Mouse (Mus musculus): Measurements from ENCODE around the gene Bmp2.

DNA sequence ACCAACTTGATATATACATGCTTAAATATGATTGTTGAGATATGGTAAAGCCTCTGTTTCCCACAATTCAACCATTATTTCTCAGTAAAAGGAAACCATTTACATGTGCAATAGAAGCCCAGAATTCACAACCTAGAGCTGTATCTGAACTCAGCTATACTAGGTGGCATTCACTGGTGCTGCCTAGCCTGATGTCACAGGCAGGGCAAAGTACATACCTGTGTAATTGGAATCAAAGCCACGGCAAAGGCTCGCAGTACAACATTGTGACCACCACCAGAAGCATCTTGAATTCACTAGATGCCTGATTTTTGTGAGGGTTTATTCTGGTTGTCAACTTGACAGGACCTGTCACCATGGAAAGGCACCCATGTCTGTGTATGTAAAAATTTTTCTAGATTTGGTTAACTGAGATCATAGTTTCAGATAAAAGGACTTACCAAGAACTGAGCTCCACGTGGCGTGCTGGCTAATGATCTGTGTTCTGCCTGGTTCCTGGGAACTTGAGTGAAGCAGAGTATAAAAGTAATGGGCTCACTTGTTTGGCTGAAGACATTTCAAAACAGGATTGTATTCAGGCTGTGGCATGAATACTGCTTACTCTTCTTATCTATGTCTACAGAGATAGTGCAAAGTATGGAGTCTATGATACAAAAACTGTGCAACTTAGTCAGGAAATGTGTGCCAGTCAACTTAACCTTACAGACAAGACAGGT lies 35.5 kb upstream of the Bmp2 start:
- no peak for TF ChIP-seq CTCF (conservative IDR thresholded peaks at IDR 0.05 in 1 of 2, IDR thresholded peaks at IDR 0.05 in 1 of 2; ENCODE audit: low read depth in 2 of 2, low read length in 2 of 2)
- no peak for TF ChIP-seq SIN3A (IDR thresholded peaks at IDR 0.05; ENCODE audit: low read length)
- no peak for TF ChIP-seq EP300 (IDR thresholded peaks at IDR 0.05; ENCODE audit: low read length)
- TF ChIP-seq POLR2A (IDR thresholded peaks at IDR 0.05; ENCODE audit: low read depth, low read length) = no peak
- no peak for TF ChIP-seq USF1 (IDR thresholded peaks at IDR 0.05; ENCODE audit: low read depth, low read length)
- no peak for TF ChIP-seq USF2 (conservative IDR thresholded peaks at IDR 0.05; ENCODE audit: low read depth, low read length)
- no peak for TF ChIP-seq E2F4 (IDR thresholded peaks at IDR 0.05; ENCODE audit: insufficient replicate concordance, low read depth, low read length)
- TF ChIP-seq NRF1 (IDR thresholded peaks at IDR 0.05; ENCODE audit: low read depth, low read length) = no peak
- TF ChIP-seq NELFE (IDR thresholded peaks at IDR 0.05; ENCODE audit: low read depth, low read length) = no peak
- TF ChIP-seq MXI1 (IDR thresholded peaks at IDR 0.05; ENCODE audit: low read depth, low read length) = no peak
